Mouse (Mus musculus) heart, postnatal 0 days (tissue): ENCODE results near the gene Slc24a2. TPM values are rescaled to one million over a fixed set of nuclear protein-coding genes. Genes with fewer than 3 reads are reported as not detected.
A peak's percentile ranks its signal among the peaks of the same experiment; 100 is the strongest.

Experiments
- ATAC-seq: fragments of 200-750 bp; cut with Nextera tagmentation; 2 replicates; pipeline ENCODE4 v1.8.0; 2017; ENCODE audit warnings: low read depth, moderate number of reproducible peaks, moderate library complexity; ENCODE audit not compliant: insufficient read depth
- DNase-seq: peaks from one replicate; pipeline ENCODE4 v3.0.0-alpha.2; 2016; ENCODE audit warnings: low spot score
- H3K27ac ChIP-seq: fragments of 300-500 bp; sonication (generic); 2 replicates; pipeline ENCODE4 v1.5.1; 2014; ENCODE audit warnings: low read depth, mild to moderate bottlenecking
- H3K27me3 ChIP-seq: fragments of 300-500 bp; sonication (generic); 2 replicates; pipeline ENCODE4 v1.6.1; 2014; ENCODE audit warnings: low read length, mixed read lengths; ENCODE audit not compliant: control insufficient read depth, insufficient read depth
- H3K36me3 ChIP-seq: fragments of 300-500 bp; sonication (generic); replicated peaks from 2 replicates; pipeline ENCODE4 v1.6.1; 2014; ENCODE audit warnings: low read length, mixed read lengths; ENCODE audit not compliant: control insufficient read depth, insufficient read depth
- H3K4me1 ChIP-seq: fragments of 300-500 bp; sonication (generic); 2 replicates; pipeline ENCODE4 v1.6.1; 2014; ENCODE audit warnings: antibody characterized with exemption; ENCODE audit not compliant: control insufficient read depth, insufficient read depth
- H3K4me2 ChIP-seq: fragments of 300-500 bp; sonication (generic); 2 replicates; pipeline ENCODE4 v1.6.1; 2014; ENCODE audit warnings: low read depth, mild to moderate bottlenecking, low read length, moderate library complexity
- H3K4me3 ChIP-seq: fragments of 300-500 bp; sonication (generic); 2 replicates; pipeline ENCODE4 v1.5.1; 2014; ENCODE audit warnings: low read depth, low read length
- H3K9ac ChIP-seq: fragments of 300-500 bp; sonication (generic); replicated peaks from 2 replicates; pipeline ENCODE4 v1.6.1; 2014; ENCODE audit warnings: low read depth, low read length, mixed read lengths
- H3K9me3 ChIP-seq: fragments of 300-500 bp; sonication (generic); replicated peaks from 2 replicates; pipeline ENCODE4 v1.6.1; 2016; ENCODE audit warnings: low read length; ENCODE audit not compliant: control insufficient read depth
- CTCF ChIP-seq: IDR thresholded peaks from 2 replicates; pipeline ENCODE4 v1.5.1; 2016; ENCODE audit warnings: antibody characterized with exemption, control low read depth, low read depth
- EP300 ChIP-seq: IDR thresholded peaks from 2 replicates; pipeline ENCODE4 v1.6.1; 2016; ENCODE audit warnings: antibody characterized with exemption, low read depth
- WGBS: fragments of 180-500 bp; shearing (Covaris S2); extraction: QIAGEN DNeasy Blood & Tissue Kit; methylation state at CpG from one replicate; pipeline ENCODE4 v1.1.7; 2014; 5-methylcytosine and 5-hydroxymethylcytosine counted together
- polyA plus RNA-seq: library from polyadenylated mRNA; unstranded; fragments of >200 nt; fragmentation: Nextera tagmentation; extraction: Ambion mirVana; gene quantifications from 2 replicates; pipeline ENCODE4 v1.2.1, GENCODE M21; 2015
- total RNA-seq: library from RNA; depleted of rRNA; stranded (reverse); fragments of >200 nt; gene quantifications from 2 replicates; pipeline ENCODE4 v1.2.3, GENCODE M21; 2014; ENCODE audit warnings: low replicate concordance

Gene Slc24a2
- total and polyA plus RNA-seq, 2 experiments from 2014 or later, result 2.1 to 9.7 TPM

GRCm38 (mm10) chr4:87221586-87221985 is 8.7 kb downstream of the Slc24a2 start:
- ATAC-seq (peak; percentile 60; the same call in 1 of the 2 replicates), DNase-seq (peak; percentile 53)
- H3K9ac ChIP-seq, result no peak overlapping the region
- no peaks in the 10 kb centered on the region for H3K4me1 ChIP-seq
- no peaks in the 10 kb centered on the region for H3K36me3 ChIP-seq
- no peak overlapping the region for H3K4me3 ChIP-seq
- no peak overlapping the region for H3K4me2 ChIP-seq
- no peaks in the 10 kb centered on the region for H3K9me3 ChIP-seq
- TF ChIP-seq EP300 (no peak), CTCF (no peak)
- no peaks in the 10 kb centered on the region for H3K27me3 ChIP-seq
- 29% methylated on average over 2 of the region's 2 CpGs for WGBS
- no peak overlapping the region for H3K27ac ChIP-seq

- no peak for DNase-seq
- H3K4me1 ChIP-seq, result no peaks in the 10 kb centered on the region
- H3K27ac ChIP-seq, result no peak overlapping the region
- H3K36me3 ChIP-seq, result no peaks in the 10 kb centered on the region
- no peak overlapping the region for H3K9ac ChIP-seq
- no peak for ATAC-seq
- no peak for TF ChIP-seq EP300
- no peak for TF ChIP-seq CTCF
- 54% methylated on average over 5 of the region's 5 CpGs for WGBS
- H3K27me3 ChIP-seq, result no peaks in the 10 kb centered on the region
- H3K4me2 ChIP-seq, result no peak overlapping the region
- H3K4me3 ChIP-seq, result no peak overlapping the region
- no peaks in the 10 kb centered on the region for H3K9me3 ChIP-seq
Measured at GRCm38 (mm10) chr4:87218196-87218595, 12.1 kb downstream of the Slc24a2 start.

GRCm38 (mm10) chr4:87211344-87211978 is 18.8 kb downstream of the Slc24a2 start:
- Histone ChIP-seq H3K4me1 (peaks cover 16% of the 10 kb centered on the region), H3K4me2 (peak overlapping the region; percentile 43), H3K9me3 (no peaks in the 10 kb centered on the region), H3K36me3 (no peaks in the 10 kb centered on the region), H3K27ac (peak overlapping the region; percentile 82), H3K9ac (no peak overlapping the region), H3K27me3 (no peaks in the 10 kb centered on the region), H3K4me3 (no peak overlapping the region)
- TF ChIP-seq EP300, result peak; percentile 63; the same call in 1 of the 2 replicates
- TF ChIP-seq CTCF, result no peak
- ATAC-seq, result peak; percentile 81
- DNase-seq, result peak; percentile 82
- 23% methylated on average over 6 of the region's 6 CpGs for whole genome bisulfite sequencing

GRCm38 (mm10) chr4:87210533-87210932 is 19.7 kb downstream of the Slc24a2 start:
- WGBS, result 36% methylated on average over 3 of the region's 3 CpGs
- Histone ChIP-seq H3K27me3 (no peaks in the 10 kb centered on the region), H3K36me3 (no peaks in the 10 kb centered on the region), H3K4me2 (peak overlapping the region; percentile 43; the same call in 1 of the 2 replicates), H3K4me3 (no peak overlapping the region), H3K9me3 (no peaks in the 10 kb centered on the region), H3K4me1 (peaks cover 16% of the 10 kb centered on the region), H3K9ac (no peak overlapping the region), H3K27ac (peak overlapping the region; percentile 82)
- ATAC-seq (no peak), DNase-seq (no peak)
- TF ChIP-seq EP300 (no peak), CTCF (no peak)

GRCm38 (mm10) chr4:87202081-87202480 is 28.2 kb downstream of the Slc24a2 start:
- H3K27ac ChIP-seq, result no peak overlapping the region
- H3K9me3 ChIP-seq, result no peaks in the 10 kb centered on the region
- ATAC-seq (no peak), DNase-seq (no peak)
- TF ChIP-seq CTCF, result no peak
- TF ChIP-seq EP300, result no peak
- H3K9ac ChIP-seq, result no peak overlapping the region
- H3K27me3 ChIP-seq, result no peaks in the 10 kb centered on the region
- H3K36me3 ChIP-seq, result no peaks in the 10 kb centered on the region
- no peaks in the 10 kb centered on the region for H3K4me1 ChIP-seq
- H3K4me2 ChIP-seq, result no peak overlapping the region
- 47% methylated on average over 2 of the region's 2 CpGs for WGBS
- no peak overlapping the region for H3K4me3 ChIP-seq

- Histone ChIP-seq H3K9me3 (no peaks in the 10 kb centered on the region), H3K4me3 (no peak overlapping the region), H3K4me1 (no peaks in the 10 kb centered on the region), H3K27me3 (no peaks in the 10 kb centered on the region), H3K4me2 (no peak overlapping the region), H3K27ac (no peak overlapping the region), H3K36me3 (no peaks in the 10 kb centered on the region), H3K9ac (no peak overlapping the region)
- ATAC-seq (no peak), DNase-seq (no peak)
- WGBS, result 77% methylated on average over 3 of the region's 3 CpGs
- TF ChIP-seq EP300 (no peak), CTCF (no peak)
Measured at GRCm38 (mm10) chr4:87201229-87201628, 29.0 kb downstream of the Slc24a2 start.
